Mouse (Mus musculus) heart, postnatal 10 days (tissue): Measurements from ENCODE around the gene Tmpo. TPM values are rescaled to one million over a fixed set of nuclear protein-coding genes. Genes with fewer than 3 reads are reported as not detected.

Source experiments
- DNase-seq, 2 experiments: peaks; one replicate each; pipeline ENCODE4 v3.0.0; 2021
- intact Hi-C: fragments of 180-260 bp; cut with DNase I; formaldehyde crosslinking; loops from one replicate; pipeline ENCODE4 v1.15.1; 2025
- total RNA-seq, 2 experiments: library from RNA; stranded (reverse); gene quantifications; 2 replicates each; pipeline ENCODE4 v1.2.3; 2021

The Tmpo gene
- total RNA-seq, 2 experiments from 2014 or later = 99.0 to 107 TPM

GRCm38 (mm10) chr10:91123828-91124822 lies 57.0 kb downstream of the Tmpo start, which contains the start of gene Slc25a3:
Gene Slc25a3 (minus strand): TSS chr10:91124059.
- intact Hi-C loops = loop anchor here (2.0 kb wide), 1 partner anchor 41 kb away; the partner anchor contains the start of genes Apaf1 and Ikbip
- DNase-seq = peak; percentile 99

- peak; percentile 57 to 73 for DNase-seq
- intact Hi-C loops = loop anchor here (2.0 kb wide), 1 partner anchor 41 kb away; the partner anchor contains the start of genes Apaf1 and Ikbip
These were observed 57.8 kb downstream of the Tmpo start for GRCm38 (mm10) chr10:91123281-91123827.

DNA sequence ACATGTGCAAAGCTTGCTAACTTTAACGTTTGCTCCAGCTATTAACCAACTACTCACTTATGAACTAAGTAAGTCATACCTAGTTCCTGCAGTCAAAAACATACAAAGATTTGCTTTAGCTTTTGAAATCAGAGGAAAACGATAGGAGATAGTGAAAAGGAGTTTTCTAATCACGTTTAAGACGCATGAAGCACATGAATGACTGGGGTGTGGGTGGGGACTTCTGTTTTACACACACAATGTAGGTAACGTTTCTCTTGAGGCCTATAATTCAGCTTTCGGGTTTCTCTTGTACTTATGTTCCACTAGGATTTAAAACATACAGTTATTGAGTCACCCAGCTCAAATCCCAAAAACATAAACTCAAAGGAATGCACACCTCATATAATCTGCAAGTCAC lies 58.5 kb downstream of the Tmpo start:
- intact Hi-C loops = loop anchor here (2.0 kb wide), 1 partner anchor 40 kb away; the partner anchor contains the start of genes Apaf1 and Ikbip

GRCm38 (mm10) chr10:91116958-91117357 lies 64.2 kb downstream of the Tmpo start:
- intact Hi-C loops = no loop called here
- DNase-seq = no peak

More for the DNA sequence above, 58.5 kb downstream of the Tmpo start:
- DNase-seq = no peak

GRCm38 (mm10) chr10:91109841-91110240 lies 71.3 kb downstream of the Tmpo start:
- intact Hi-C loops = no loop called here
- no peak for DNase-seq

DNA sequence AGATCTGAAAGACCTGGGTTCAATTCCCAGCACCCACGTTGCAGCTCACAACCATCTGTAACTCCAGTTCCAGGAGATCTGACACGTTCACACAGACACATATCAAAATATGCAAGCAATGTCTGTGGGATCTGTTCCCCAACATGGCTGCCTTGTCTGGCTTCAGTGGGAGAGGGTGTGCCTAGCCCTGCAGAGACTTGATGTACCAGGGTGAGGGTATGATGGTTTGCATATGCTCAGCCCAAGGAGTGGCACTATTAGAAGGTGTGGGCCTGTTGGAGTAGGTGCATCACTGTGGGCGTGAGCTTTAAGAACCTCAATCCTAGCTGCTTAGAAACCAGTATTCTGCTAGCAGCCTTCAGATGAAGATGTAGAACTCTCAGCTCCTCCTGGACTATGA lies 75.1 kb downstream of the Tmpo start:
- intact Hi-C loops = no loop called here

DNA sequence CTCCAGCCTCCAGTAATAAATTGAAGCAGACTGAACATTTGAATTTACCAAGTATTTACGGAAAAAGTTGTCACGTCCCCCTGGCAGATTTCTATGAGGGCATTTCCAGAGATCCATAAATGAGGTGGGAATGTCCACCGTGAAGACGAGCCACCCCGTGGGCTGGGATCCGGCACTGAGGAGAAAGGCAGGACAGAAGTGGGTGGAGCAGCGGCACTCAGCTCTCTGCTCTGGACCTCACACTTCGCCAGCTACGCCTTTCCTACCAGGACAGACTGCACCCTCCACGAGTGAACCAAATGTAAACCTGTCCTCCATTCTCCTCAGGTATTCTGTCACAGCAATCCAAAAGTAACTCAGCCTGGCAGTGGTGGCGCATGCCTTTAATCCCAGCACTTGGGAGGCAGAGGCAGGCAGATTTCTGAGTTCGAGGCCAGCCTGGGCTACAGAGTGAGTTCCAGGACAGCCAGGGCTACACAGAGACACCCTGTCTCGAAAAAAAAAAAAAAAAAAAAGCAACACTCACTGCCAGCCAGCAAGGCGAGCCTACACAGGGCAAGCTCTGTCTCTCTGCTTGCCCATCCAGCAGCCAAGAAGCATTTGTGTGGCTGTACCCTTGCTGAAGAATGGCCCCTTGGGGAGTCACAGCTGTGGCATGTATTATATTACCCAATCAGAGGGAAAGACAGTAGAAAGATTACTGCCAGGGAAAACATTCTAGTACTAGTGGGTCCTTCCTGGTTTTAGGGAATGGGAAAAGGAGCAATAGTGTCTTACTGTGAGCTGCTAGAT lies 78.1 kb downstream of the Tmpo start:
- intact Hi-C loops = no loop called here
- no peak for DNase-seq

More for the DNA sequence above, 75.1 kb downstream of the Tmpo start:
- DNase-seq = no peak

DNA sequence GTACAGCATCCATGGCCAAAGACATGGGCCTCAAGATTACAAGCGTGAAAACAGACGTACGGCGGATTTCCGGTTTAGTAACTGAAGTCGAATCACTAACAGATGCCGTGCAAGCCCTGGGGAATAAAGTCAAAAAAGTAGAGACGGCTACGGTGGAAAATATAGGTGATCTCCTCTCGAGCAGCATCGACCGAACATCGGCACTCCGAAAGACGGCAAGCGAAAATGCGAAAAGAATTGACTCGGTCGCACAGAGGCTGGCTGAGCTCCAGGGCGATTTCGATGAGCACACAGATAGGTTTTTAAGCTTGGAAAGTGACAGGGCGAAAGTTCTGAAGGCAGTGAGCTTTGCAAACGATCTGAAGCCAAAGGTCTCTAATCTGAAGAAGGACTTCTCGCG lies 79.2 kb downstream of the Tmpo start:
- no peak for DNase-seq
- intact Hi-C loops = no loop called here

DNA sequence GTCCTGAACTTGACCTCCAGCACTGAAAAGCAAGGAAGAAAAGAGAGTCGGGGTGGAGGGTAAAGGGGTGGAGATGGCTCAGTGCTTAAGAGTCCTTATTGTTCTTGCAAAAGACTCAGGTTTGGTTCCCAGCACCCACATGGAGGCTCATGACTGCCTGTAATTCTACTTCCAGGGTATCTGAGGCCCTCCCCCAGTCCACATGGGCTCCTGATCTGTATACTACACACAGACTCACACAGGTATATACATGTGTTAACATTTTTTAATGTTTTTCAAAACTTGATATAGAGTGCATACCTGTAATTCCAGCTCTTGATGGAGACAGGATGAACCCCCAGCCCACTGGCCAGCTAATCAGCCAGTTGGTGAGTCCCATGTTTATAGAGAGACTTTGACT lies 81.0 kb downstream of the Tmpo start:
- intact Hi-C loops = no loop called here
- no peak for DNase-seq

- no peak for DNase-seq
- intact Hi-C loops = no loop called here
These were observed 83.1 kb downstream of the Tmpo start for GRCm38 (mm10) chr10:91098056-91098455.

Other genes starting within 250 kb of the Tmpo start
- gene Apaf1, start 98.5 kb downstream of the Tmpo start, total RNA-seq = 10 to 100 TPM; 15.1 to 16.4 TPM
- 10 to 100 TPM; 24.1 to 25.1 TPM for gene Ikbip, start 98.4 kb downstream of the Tmpo start, total RNA-seq
- gene Slc25a3, start 57.3 kb downstream of the Tmpo start, total RNA-seq = 1,000 to 10,000 TPM; 2,219 to 2,275 TPM